Mouse (Mus musculus) bone marrow macrophage, adult 2 months (primary cell): ENCODE results near the gene Mrps36.

Experiments
- CTCF ChIP-seq: IDR thresholded peaks from 2 replicates; pipeline ENCODE4 v1.5.1; 2012; ENCODE audit warnings: low read depth, mild to moderate bottlenecking, low read length, moderate library complexity
- POLR2A ChIP-seq: IDR thresholded peaks from 2 replicates; pipeline ENCODE4 v1.6.1; 2012; ENCODE audit warnings: mild to moderate bottlenecking, low read depth, low read length, borderline replicate concordance

DNA sequence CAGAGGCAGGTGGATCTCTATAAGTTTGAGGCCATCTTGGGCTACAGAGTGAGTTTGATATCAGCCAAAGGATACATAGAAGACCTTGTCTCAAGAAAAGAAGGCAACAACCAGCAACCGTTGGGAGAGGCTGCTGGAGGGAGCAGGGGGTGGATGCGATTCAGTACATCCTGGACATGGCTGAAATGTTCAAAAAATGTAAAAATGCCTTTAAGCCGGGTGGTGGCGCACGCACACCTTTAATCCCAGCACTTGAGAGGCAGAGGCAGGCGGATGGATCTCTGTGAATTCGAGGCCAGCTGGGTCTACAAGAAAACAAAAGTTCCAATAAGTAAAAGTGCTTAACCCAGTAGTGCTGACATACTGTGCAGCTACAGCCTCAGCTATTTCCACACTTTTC is 56.9 kb downstream of the Mrps36 start:
- TF ChIP-seq CTCF (no peak), POLR2A (no peak)
